Comparison of ENCODE assay signal across 13 mouse cellular contexts in genomic region chr9:42083661-42084067, GRCm38 (mm10). TPM values are rescaled to one million over a fixed set of nuclear protein-coding genes. Genes with fewer than 3 reads are reported as not detected.
A peak's percentile ranks its signal among the peaks of the same experiment; 100 is the strongest.
DNase-seq lines count a peak whose midpoint lies in the region; ATAC-seq and TF ChIP-seq lines count a peak whose summit lies in the region.
"Had no signal": no experiment of that assay in that cellular context is flagged by ENCODE, and none has a peak within 500 bp of the region (broad histone marks: within the 10 kb centered on the region; RNA-seq: fewer than 3 reads in every experiment).

No protein-coding gene starts in this region.

- no peak for TF ChIP-seq CTCF in layer of hippocampus, adult 2 months (conservative IDR thresholded peaks at IDR 0.05)

- DNase-seq in A20 (ENCODE audit: low read depth, low spot score): peak; percentile 58
- peak; percentile 13 for DNase-seq in Muller cell, postnatal 12 days (ENCODE audit: inconsistent ontology term)
- peak; percentile 74 to 85 for DNase-seq in layer of hippocampus, adult 2 months (ENCODE audit: low spot score in 2 of 2)
- no peak for DNase-seq in thymus, postnatal 25 days
- DNase-seq in kidney, postnatal 10 days: no peak
- no peak for DNase-seq in ovary, postnatal 14 days (ENCODE audit: low spot score)
- DNase-seq: kidney, postnatal 14 days; thymus, postnatal 14 days had no signal

- no peak overlapping the region for H3K4me3 ChIP-seq in layer of hippocampus, adult 2 months
- H3K4me3 ChIP-seq: erythroblast, embryonic 14.5 days; heart, embryonic 15.5 days; liver, embryonic 12.5 days had no signal

- H3K27ac ChIP-seq in layer of hippocampus, adult 2 months: peak overlapping the region; percentile 86
- H3K27ac ChIP-seq: heart, embryonic 15.5 days; hindbrain, postnatal 0 days; liver, embryonic 12.5 days had no signal

- peak; percentile 37 for ATAC-seq in megakaryocyte progenitor cell, adult 5-6 weeks (replicated peaks; ENCODE audit: poor library complexity)
- ATAC-seq: hindbrain, postnatal 0 days; liver, embryonic 12.5 days had no signal

RNA-seq across cellular contexts. Expression of gene Sorl1, which starts 40.4 kb away (rescaled TPM):
- total RNA-seq in layer of hippocampus, adult 2 months (2021): 100 to 1,000 TPM; 196 to 197 TPM
- 26.8 and 29.4 TPM in 2 replicates for total RNA-seq in megakaryocyte progenitor cell, adult 5-6 weeks (2015)
- 23.9 and 29.4 TPM in 2 replicates for total RNA-seq in megakaryocyte progenitor cell, adult 5-6 weeks (2017)

Comparison
In these comparisons a context has a peak if more than half of its experiments do, and no peak if none do; other contexts are left out.
1. DNase-seq: peak in A20 (single experiment), Muller cell, postnatal 12 days (single experiment) and layer of hippocampus, adult 2 months (2 of 2); none in thymus, postnatal 25 days (single experiment), kidney, postnatal 10 days (single experiment) and ovary, postnatal 14 days (single experiment).
2. RNA of gene Sorl1, which starts 40.4 kb away (total RNA-seq): 196 to 197 TPM in layer of hippocampus, adult 2 months; 23.9 to 29.4 TPM in megakaryocyte progenitor cell, adult 5-6 weeks; every median in the first group is over 4 times any median in the second.